In genomic region chr10:42088570-42089234, GRCm38 (mm10) we compare ENCODE assay signal across 7 mouse cellular contexts.
DNase-seq lines count a peak whose midpoint lies in the region; ATAC-seq and TF ChIP-seq lines count a peak whose summit lies in the region.

No protein-coding gene starts in this region.

- TF ChIP-seq EP300 in MEL (IDR thresholded peaks at IDR 0.05; ENCODE audit: low read depth in 1 of 2, low read length in 2 of 2) = no peak

- H3K9ac ChIP-seq in hindbrain, embryonic 12.5 days = no peak overlapping the region
- no peak overlapping the region for H3K9ac ChIP-seq in hindbrain, embryonic 13.5 days
- peak overlapping the region; percentile 45 for H3K9ac ChIP-seq in MEL (ENCODE audit: control insufficient read depth, low read depth, low read length, poor library complexity, severe bottlenecking)
- H3K9ac ChIP-seq in limb, embryonic 13.5 days = 0 out of 2 replicates have a peak overlapping the region, but pooled peaks have one; percentile 35

- no peak for TF ChIP-seq RAD21 in MEL (IDR thresholded peaks at IDR 0.05; ENCODE audit: low read depth, low read length)

- peaks cover 5% of the 10 kb centered on the region; the same call in 1 of the 2 replicates for H3K9me3 ChIP-seq in hindbrain, embryonic 12.5 days (replicated peaks)
- no peaks in the 10 kb centered on the region for H3K9me3 ChIP-seq in hindbrain, embryonic 13.5 days
- no peaks in the 10 kb centered on the region for H3K9me3 ChIP-seq in MEL (replicated peaks; ENCODE audit: insufficient read depth, low read length)
- peaks cover 7% of the 10 kb centered on the region; the same call in 1 of the 2 replicates for H3K9me3 ChIP-seq in limb, embryonic 13.5 days

- H3K4me1 ChIP-seq in hindbrain, embryonic 12.5 days = peaks cover 20% of the 10 kb centered on the region
- H3K4me1 ChIP-seq in hindbrain, embryonic 13.5 days (replicated peaks) = peaks cover 26% of the 10 kb centered on the region
- H3K4me1 ChIP-seq in MEL (ENCODE audit: control insufficient read depth in 1 of 2, insufficient read depth in 2 of 2, low read length in 2 of 2) = peaks cover 8 to 15% of the 10 kb centered on the region in 2 experiments
- H3K4me1 ChIP-seq in limb, embryonic 13.5 days = peaks cover 44% of the 10 kb centered on the region

- no peak for TF ChIP-seq POLR2A in MEL (IDR thresholded peaks at IDR 0.05; ENCODE audit: control insufficient read depth in 1 of 2, insufficient read depth in 1 of 2, low read depth in 1 of 2, low read length in 2 of 2, poor library complexity in 1 of 2)
- no peak for TF ChIP-seq POLR2A in brain, embryonic 14.5 days (IDR thresholded peaks at IDR 0.05; ENCODE audit: borderline replicate concordance, extremely low read depth, insufficient read depth, insufficient read length, poor library complexity, severe bottlenecking)

- WGBS in hindbrain, embryonic 12.5 days = 63% methylated on average over 14 of the region's 14 CpGs
- 67% methylated on average over 14 of the region's 14 CpGs for WGBS in hindbrain, embryonic 13.5 days
- 52% methylated on average over 14 of the region's 14 CpGs for WGBS in limb, embryonic 13.5 days

- H3K27ac ChIP-seq in hindbrain, embryonic 12.5 days = 0 out of 2 replicates have a peak overlapping the region, but pooled peaks have one; percentile 62
- H3K27ac ChIP-seq in hindbrain, embryonic 13.5 days = no peak overlapping the region
- H3K27ac ChIP-seq in MEL (ENCODE audit: control insufficient read depth, low read depth, low read length) = peak overlapping the region; percentile 6; the same call in 1 of the 2 replicates
- H3K27ac ChIP-seq in limb, embryonic 13.5 days = peak overlapping the region; percentile 67; the same call in 1 of the 2 replicates

- H3K36me3 ChIP-seq in hindbrain, embryonic 12.5 days = no peaks in the 10 kb centered on the region
- no peaks in the 10 kb centered on the region for H3K36me3 ChIP-seq in hindbrain, embryonic 13.5 days
- H3K36me3 ChIP-seq in MEL (ENCODE audit: control insufficient read depth in 1 of 2, insufficient read depth in 2 of 2, low read length in 2 of 2) = peaks cover 0 to 6% of the 10 kb centered on the region in 2 experiments; a peak in 2 of 4 replicates
- H3K36me3 ChIP-seq in limb, embryonic 13.5 days = no peaks in the 10 kb centered on the region

- no peaks in the 10 kb centered on the region for H3K79me2 ChIP-seq in MEL (ENCODE audit: control insufficient read depth, insufficient read depth, low read length, poor library complexity)

- ATAC-seq in hindbrain, embryonic 12.5 days (ENCODE audit: low FRiP score) = no peak
- no peak for ATAC-seq in hindbrain, embryonic 13.5 days (ENCODE audit: low FRiP score)
- no peak for ATAC-seq in limb, embryonic 13.5 days (ENCODE audit: low FRiP score, low read depth)

- H3K27me3 ChIP-seq in hindbrain, embryonic 12.5 days = no peaks in the 10 kb centered on the region
- no peaks in the 10 kb centered on the region for H3K27me3 ChIP-seq in hindbrain, embryonic 13.5 days
- no peaks in the 10 kb centered on the region; a peak in 1 of 4 replicates for H3K27me3 ChIP-seq in MEL (ENCODE audit: control insufficient read depth in 1 of 2, insufficient read depth in 2 of 2, low read length in 2 of 2)
- H3K27me3 ChIP-seq in limb, embryonic 13.5 days = no peaks in the 10 kb centered on the region

- H3K4me3 ChIP-seq in hindbrain, embryonic 12.5 days = no peak overlapping the region
- no peak overlapping the region for H3K4me3 ChIP-seq in hindbrain, embryonic 13.5 days
- H3K4me3 ChIP-seq in MEL (ENCODE audit: control insufficient read depth in 1 of 2, insufficient read depth in 1 of 2, low read depth in 2 of 2, low read length in 2 of 2) = peak overlapping the region; percentile 10 to 44; a peak in 2 of 4 replicates
- H3K4me3 ChIP-seq in limb, embryonic 13.5 days = no peak overlapping the region

- TF ChIP-seq CTCF in MEL (IDR thresholded peaks at IDR 0.05 in 2 of 3, conservative IDR thresholded peaks at IDR 0.05 in 1 of 3; ENCODE audit: control insufficient read depth in 1 of 3, insufficient read depth in 1 of 3, low read depth in 2 of 3, low read length in 3 of 3, poor library complexity in 1 of 3, severe bottlenecking in 1 of 3) = no peak
- no peak for TF ChIP-seq CTCF in brain, embryonic 14.5 days (IDR thresholded peaks at IDR 0.05; ENCODE audit: borderline replicate concordance, extremely low read depth, insufficient read depth, insufficient read length)

- DNase-seq in MEL (ENCODE audit: low read depth, low spot score) = no peak
- DNase-seq in brain, embryonic 14.5 days (ENCODE audit: low read depth) = peak; percentile 27
- no peak for DNase-seq in T-cell, adult 2 months (ENCODE audit: low spot score)
- no peak for DNase-seq in c-Kit-positive CD71-positive TER-119-positive erythroid progenitor cells, embryonic 14.5 days (ENCODE audit: low spot score)

- no peak overlapping the region for H3K4me2 ChIP-seq in hindbrain, embryonic 12.5 days (replicated peaks)
- H3K4me2 ChIP-seq in hindbrain, embryonic 13.5 days = no peak overlapping the region
- 0 out of 2 replicates have a peak overlapping the region, but pooled peaks have one; percentile 9 for H3K4me2 ChIP-seq in limb, embryonic 13.5 days (replicated peaks)

TF ChIP-seq in MEL, 35 proteins besides CTCF, POLR2A, EP300 and RAD21:
- TF ChIP-seq KAT2A (conservative IDR thresholded peaks at IDR 0.05; ENCODE audit: low read depth, low read length) (no peak), MYB (IDR thresholded peaks at IDR 0.05; ENCODE audit: low read depth, low read length) (no peak), TAL1 (IDR thresholded peaks at IDR 0.05; ENCODE audit: low read length) (no peak), GABPA (IDR thresholded peaks at IDR 0.05; ENCODE audit: low read depth, low read length) (no peak), JUND (IDR thresholded peaks at IDR 0.05; ENCODE audit: low read depth, low read length) (no peak)
TF ChIP-seq in MEL: peak in this region for 0.

Comparison
In these comparisons a context has a peak if more than half of its experiments do, and no peak if none do; other contexts are left out.
1. H3K4me3 ChIP-seq: peak in MEL (2 of 2); none in hindbrain, embryonic 12.5 days (single experiment), hindbrain, embryonic 13.5 days (single experiment) and limb, embryonic 13.5 days (single experiment).
2. H3K9ac ChIP-seq: peak in MEL (single experiment) and limb, embryonic 13.5 days (single experiment); none in hindbrain, embryonic 12.5 days (single experiment) and hindbrain, embryonic 13.5 days (single experiment).